Mouse (Mus musculus) embryonic facial prominence, embryonic 14.5 days (tissue): ENCODE results near the gene Rere. TPM values are rescaled to one million over a fixed set of nuclear protein-coding genes. Genes with fewer than 3 reads are reported as not detected.

Source experiments
- ATAC-seq: fragments of 200-750 bp; cut with Nextera tagmentation; 2 replicates; pipeline ENCODE4 v1.8.0; 2017; ENCODE audit warnings: low read depth, moderate number of reproducible peaks, moderate TSS enrichment
- DNase-seq: peaks from one replicate; pipeline ENCODE4 v3.0.0-alpha.2; 2015; ENCODE audit warnings: low spot score
- H3K27ac ChIP-seq: fragments of 300-500 bp; sonication (generic); replicated peaks from 2 replicates; pipeline ENCODE4 v1.5.1; 2014; ENCODE audit warnings: low read depth, mild to moderate bottlenecking, low read length, moderate library complexity
- H3K27me3 ChIP-seq: fragments of 300-500 bp; sonication (generic); replicated peaks from 2 replicates; pipeline ENCODE4 v1.6.1; 2014; ENCODE audit warnings: low read length; ENCODE audit not compliant: control insufficient read depth, insufficient read depth
- H3K36me3 ChIP-seq: fragments of 300-500 bp; sonication (generic); 2 replicates; pipeline ENCODE4 v1.6.1; 2014; ENCODE audit warnings: low read length, mixed read lengths; ENCODE audit not compliant: control insufficient read depth, insufficient read depth
- H3K4me1 ChIP-seq: fragments of 300-500 bp; sonication (generic); 2 replicates; pipeline ENCODE4 v1.6.1; 2014; ENCODE audit warnings: antibody characterized with exemption, low read length; ENCODE audit not compliant: control insufficient read depth, insufficient read depth
- H3K4me2 ChIP-seq: fragments of 300-500 bp; sonication (generic); 2 replicates; pipeline ENCODE4 v1.6.1; 2014; ENCODE audit warnings: low read depth, mild to moderate bottlenecking, low read length, moderate library complexity, mixed read lengths
- H3K4me3 ChIP-seq: fragments of 300-500 bp; sonication (generic); 2 replicates; pipeline ENCODE4 v1.5.1; 2014; ENCODE audit warnings: low read depth, mild to moderate bottlenecking, low read length
- H3K9ac ChIP-seq: fragments of 300-500 bp; sonication (generic); 2 replicates; pipeline ENCODE4 v1.6.1; 2014; ENCODE audit warnings: low read depth, mild to moderate bottlenecking, low read length, moderate library complexity, mixed read lengths
- H3K9me3 ChIP-seq: fragments of 300-500 bp; sonication (generic); 2 replicates; pipeline ENCODE4 v1.6.1; 2016; ENCODE audit warnings: low read length; ENCODE audit not compliant: control insufficient read depth
- WGBS: fragments of 180-500 bp; shearing (Covaris S2); extraction: QIAGEN DNeasy Blood & Tissue Kit; methylation state at CpG from one replicate; pipeline ENCODE4 v1.1.7; 2014; 5-methylcytosine and 5-hydroxymethylcytosine counted together
- polyA plus RNA-seq: library from polyadenylated mRNA; unstranded; fragments of >200 nt; fragmentation: Nextera tagmentation; extraction: Ambion mirVana; gene quantifications from 2 replicates; pipeline ENCODE4 v1.2.1, GENCODE M21; 2014

Gene Rere
- polyA plus RNA-seq, 1 experiment from 2014 or later = 32.0 TPM

DNA sequence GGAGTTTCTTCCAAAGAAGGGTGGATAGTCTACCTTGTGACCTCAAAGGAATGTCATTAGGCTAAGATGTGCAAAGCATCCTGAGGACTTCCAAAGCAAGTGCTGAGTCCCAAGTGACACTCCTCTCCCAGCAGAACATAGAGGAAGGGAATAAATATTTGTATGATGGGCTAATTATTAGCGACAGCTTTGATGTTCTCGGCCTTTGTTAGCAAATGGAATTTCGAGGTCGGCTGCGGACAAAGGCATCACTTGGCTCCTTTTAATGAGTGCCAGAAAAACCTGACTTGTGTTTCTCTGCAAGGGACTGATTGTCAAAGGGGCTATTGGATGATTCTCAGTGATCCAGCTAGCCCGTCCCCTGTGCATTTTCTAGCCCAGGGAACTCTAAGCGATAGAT lies 21.3 kb upstream of the Rere start:
- no peak for ATAC-seq
- Histone ChIP-seq H3K9ac (no peak overlapping the region), H3K9me3 (no peaks in the 10 kb centered on the region), H3K27me3 (no peaks in the 10 kb centered on the region), H3K36me3 (no peaks in the 10 kb centered on the region), H3K4me3 (no peak overlapping the region), H3K4me2 (no peak overlapping the region), H3K27ac (no peak overlapping the region), H3K4me1 (peaks cover 5% of the 10 kb centered on the region; the same call in 1 of the 2 replicates)
- DNase-seq = no peak
- WGBS = 52% methylated on average over 7 of the region's 7 CpGs

DNA sequence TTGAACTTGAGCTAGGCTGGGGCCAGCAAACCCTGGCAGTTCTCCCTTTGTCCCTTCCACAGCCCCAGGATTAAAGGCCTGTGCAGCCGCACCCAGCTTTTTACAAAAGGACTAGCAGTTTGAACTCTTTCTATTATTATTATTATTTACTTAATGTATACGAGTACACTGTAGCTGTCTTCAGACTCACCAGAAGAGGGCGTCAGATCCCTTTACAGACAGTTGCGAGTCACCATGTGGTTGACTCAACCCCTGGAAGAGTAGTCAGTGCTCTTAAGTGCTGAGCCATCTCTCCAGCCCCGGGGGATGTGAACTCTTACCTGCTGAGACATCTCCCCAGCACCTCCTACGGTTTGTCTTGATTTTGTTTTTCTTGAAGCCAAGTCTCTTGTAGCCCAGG lies 20.7 kb upstream of the Rere start:
- peak; percentile 67 for DNase-seq
- 31% methylated on average over 6 of the region's 6 CpGs for WGBS

DNA sequence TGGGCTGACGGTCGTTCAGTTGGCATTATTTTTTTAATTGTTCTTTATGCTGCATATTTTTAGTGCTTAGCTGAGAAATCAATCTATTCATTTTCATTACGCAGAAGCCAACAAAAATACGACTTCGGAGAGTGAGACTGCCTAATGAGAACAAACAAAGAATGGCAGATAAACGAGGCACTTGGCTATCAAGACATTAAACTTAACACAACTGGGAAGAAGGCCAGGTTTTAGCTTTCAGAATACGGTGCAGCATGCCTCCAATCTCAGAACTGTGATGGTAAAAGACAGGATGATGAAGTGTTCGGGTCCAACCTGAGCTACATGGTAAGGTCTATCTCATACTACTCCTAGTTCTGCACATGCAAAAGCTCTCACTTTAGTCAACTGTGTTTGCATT lies 19.1 kb upstream of the Rere start:
- WGBS = 85% methylated on average over 8 of the region's 8 CpGs
- Histone ChIP-seq H3K9me3 (no peaks in the 10 kb centered on the region), H3K27ac (no peak overlapping the region), H3K27me3 (no peaks in the 10 kb centered on the region), H3K9ac (no peak overlapping the region), H3K4me2 (no peak overlapping the region), H3K4me3 (no peak overlapping the region), H3K4me1 (peaks cover 8% of the 10 kb centered on the region), H3K36me3 (no peaks in the 10 kb centered on the region)
- ATAC-seq (no peak), DNase-seq (no peak)

More for the DNA sequence above, 20.7 kb upstream of the Rere start:
- no peak overlapping the region for H3K4me2 ChIP-seq
- H3K4me3 ChIP-seq = no peak overlapping the region
- H3K4me1 ChIP-seq = peaks cover 5% of the 10 kb centered on the region
- ATAC-seq = no peak
- no peak overlapping the region for H3K27ac ChIP-seq
- no peaks in the 10 kb centered on the region for H3K36me3 ChIP-seq
- no peak overlapping the region for H3K9ac ChIP-seq
- no peaks in the 10 kb centered on the region for H3K9me3 ChIP-seq
- H3K27me3 ChIP-seq = no peaks in the 10 kb centered on the region

DNA sequence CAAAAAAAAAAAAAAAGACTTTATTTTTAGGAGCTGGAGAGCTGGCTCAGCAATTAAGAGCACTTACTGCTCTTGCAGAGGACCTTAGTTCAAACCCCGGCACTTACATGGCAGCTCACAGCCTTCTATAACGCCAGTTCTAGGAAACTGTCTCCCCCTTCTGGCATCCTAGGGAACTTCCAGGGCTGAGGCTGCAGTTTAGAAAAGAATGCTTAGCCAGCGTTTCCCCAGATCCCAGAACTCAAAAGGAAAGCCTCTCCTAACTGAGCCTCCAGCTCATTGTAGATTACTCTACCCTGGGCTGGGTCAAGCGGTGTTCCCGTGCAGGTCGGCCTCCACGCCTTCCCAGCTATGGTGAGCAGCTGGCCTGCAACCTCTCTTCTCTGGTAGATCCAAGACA lies 16.5 kb upstream of the Rere start:
- WGBS = 56% methylated on average over 7 of the region's 7 CpGs
- Histone ChIP-seq H3K36me3 (no peaks in the 10 kb centered on the region), H3K9me3 (no peaks in the 10 kb centered on the region), H3K4me2 (no peak overlapping the region), H3K27ac (no peak overlapping the region), H3K27me3 (no peaks in the 10 kb centered on the region), H3K4me1 (peaks cover 15% of the 10 kb centered on the region), H3K4me3 (no peak overlapping the region), H3K9ac (no peak overlapping the region)
- no peak for ATAC-seq
- DNase-seq = peak; percentile 39

DNA sequence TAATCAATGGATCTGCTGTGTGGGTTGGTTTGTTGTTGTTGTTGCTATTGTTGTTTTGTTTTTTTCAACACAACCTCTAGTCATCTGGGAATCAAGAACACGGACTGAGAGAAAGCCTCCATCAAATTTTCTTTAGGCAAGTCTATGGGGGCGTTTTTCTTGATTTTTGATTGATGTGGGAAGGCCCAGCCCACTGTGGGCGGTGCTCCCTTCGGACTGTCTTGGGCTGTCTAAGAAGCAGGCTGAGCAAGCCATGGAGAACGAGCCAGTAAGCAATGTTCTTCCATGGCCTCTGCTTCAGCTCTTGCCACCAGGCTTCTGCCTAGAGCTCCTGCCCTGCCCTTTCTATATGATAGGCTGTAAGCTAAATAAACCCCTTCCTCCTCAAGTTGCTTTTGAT lies 16.0 kb upstream of the Rere start:
- DNase-seq = no peak
- H3K36me3 ChIP-seq = no peaks in the 10 kb centered on the region
- 63% methylated on average over 5 of the region's 5 CpGs for WGBS
- H3K27me3 ChIP-seq = no peaks in the 10 kb centered on the region
- no peak overlapping the region for H3K27ac ChIP-seq
- no peaks in the 10 kb centered on the region for H3K9me3 ChIP-seq
- H3K4me3 ChIP-seq = no peak overlapping the region
- no peak for ATAC-seq
- no peak overlapping the region for H3K4me2 ChIP-seq
- H3K9ac ChIP-seq = no peak overlapping the region
- peaks cover 16% of the 10 kb centered on the region for H3K4me1 ChIP-seq

DNA sequence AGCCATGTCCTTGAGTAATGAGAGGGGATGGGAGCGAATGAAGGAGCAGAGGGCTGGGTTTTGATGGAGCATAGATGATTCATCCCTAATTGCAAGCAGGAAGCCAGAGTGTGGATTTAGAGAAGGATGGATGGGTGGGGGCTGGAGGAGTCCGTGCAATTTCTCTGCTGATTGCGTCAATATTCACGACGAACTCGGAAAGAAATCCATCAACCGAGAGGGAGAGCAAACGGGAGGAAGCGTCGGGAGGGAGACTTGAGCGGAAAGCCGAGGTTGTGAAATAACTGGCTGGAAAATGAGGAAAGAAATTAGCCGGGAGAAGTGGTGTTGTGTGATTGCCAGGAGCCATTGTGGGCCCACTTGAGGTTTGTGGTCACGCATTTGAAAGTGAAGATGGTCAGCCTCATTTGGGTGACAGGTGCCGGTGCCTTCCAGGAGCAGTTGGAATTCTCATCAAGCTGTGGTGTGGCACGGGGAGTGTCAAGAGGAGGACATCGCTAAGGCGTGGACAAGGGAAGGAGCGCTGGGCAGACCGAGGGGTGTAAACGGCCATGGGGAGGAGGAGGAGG lies 14.7 kb upstream of the Rere start:
- no peak overlapping the region for H3K4me3 ChIP-seq
- no peak overlapping the region for H3K9ac ChIP-seq
- ATAC-seq (no peak), DNase-seq (no peak)
- no peaks in the 10 kb centered on the region for H3K36me3 ChIP-seq
- WGBS = 67% methylated on average over 21 of the region's 21 CpGs
- H3K4me2 ChIP-seq = no peak overlapping the region
- H3K27ac ChIP-seq = 0 out of 2 replicates have a peak overlapping the region, but pooled peaks have one; percentile 6
- H3K4me1 ChIP-seq = peaks cover 16% of the 10 kb centered on the region
- no peaks in the 10 kb centered on the region for H3K9me3 ChIP-seq
- no peaks in the 10 kb centered on the region for H3K27me3 ChIP-seq

DNA sequence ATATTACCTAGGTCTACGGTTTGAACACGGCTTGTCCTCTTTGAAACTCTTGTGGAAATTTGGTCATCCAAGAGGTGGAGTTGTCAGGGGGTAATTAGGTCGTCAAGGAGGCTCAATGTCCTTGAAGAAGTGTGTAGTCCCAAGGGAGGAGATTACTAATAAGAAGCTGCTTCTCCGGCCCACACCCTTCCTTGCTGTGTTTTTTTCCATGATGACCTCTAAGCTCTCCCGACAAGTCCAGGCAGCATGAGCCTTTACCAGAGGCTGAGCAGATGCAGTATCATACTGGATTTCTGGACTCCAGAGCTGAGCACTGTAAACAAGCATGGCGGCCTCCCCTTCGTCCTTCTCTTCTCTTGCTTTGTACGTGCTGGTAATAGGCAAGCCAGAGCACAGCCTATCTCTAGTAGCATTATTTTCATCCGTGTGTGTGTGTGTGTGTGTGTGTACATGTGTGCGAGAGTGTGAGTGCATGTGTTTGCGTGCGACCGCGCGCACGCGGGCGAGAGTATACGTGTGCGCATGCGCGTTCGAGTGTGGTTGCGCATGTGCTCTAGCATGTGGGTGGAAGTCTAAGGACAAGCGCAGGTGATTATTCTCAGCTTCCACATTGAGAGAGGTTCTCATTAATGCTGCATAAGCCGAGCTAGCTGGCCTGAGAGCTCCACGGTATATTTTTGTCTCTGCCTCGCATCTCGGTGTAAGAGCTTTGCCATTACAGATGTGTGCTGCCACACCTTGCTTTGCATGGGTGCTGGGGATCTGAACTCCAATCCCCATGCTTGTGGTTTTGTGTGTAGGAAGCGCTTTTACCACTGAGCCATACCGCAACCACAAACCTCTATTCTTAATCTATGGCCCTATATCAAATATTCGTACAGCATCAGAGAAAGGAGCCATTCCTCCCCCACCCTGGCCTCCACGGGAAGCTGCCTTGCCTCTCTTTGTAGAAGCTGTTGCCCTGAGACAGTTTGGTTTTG lies 12.5 kb upstream of the Rere start:
- H3K4me2 ChIP-seq = peak overlapping the region; percentile 25
- no peak overlapping the region for H3K9ac ChIP-seq
- no peak overlapping the region for H3K4me3 ChIP-seq
- H3K27me3 ChIP-seq = no peaks in the 10 kb centered on the region
- H3K9me3 ChIP-seq = no peaks in the 10 kb centered on the region
- peaks cover 27% of the 10 kb centered on the region for H3K4me1 ChIP-seq
- 0 out of 2 replicates have a peak overlapping the region, but pooled peaks have one; percentile 6 for H3K27ac ChIP-seq
- 76% methylated on average over 33 of the region's 33 CpGs for WGBS
- DNase-seq = peak; percentile 37
- no peak for ATAC-seq
- no peaks in the 10 kb centered on the region for H3K36me3 ChIP-seq

DNA sequence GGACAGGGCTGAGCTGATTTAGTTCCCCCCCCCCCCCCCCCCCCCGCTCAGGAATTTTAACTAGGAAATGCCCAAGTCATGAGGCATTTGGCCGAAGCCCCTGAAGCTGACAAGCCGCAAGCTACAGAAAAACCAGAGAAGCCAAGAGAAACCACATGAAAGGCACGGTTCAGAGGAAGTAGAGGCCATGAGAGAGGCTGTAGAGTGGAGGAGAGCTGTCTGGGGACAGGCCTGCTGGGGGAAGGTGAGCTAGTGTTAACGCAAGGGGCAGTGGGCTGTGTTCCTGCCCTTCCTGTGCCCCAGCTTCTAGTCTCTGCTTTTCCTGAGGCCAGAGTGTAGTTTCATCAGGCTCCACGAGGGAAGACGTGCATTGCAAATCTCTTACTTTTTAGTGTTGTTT lies 11.8 kb upstream of the Rere start:
- H3K4me3 ChIP-seq = no peak overlapping the region
- H3K27ac ChIP-seq = no peak overlapping the region; the same call in 1 of the 2 replicates
- no peaks in the 10 kb centered on the region for H3K27me3 ChIP-seq
- no peak overlapping the region for H3K9ac ChIP-seq
- whole genome bisulfite sequencing = 11% methylated on average over 6 of the region's 7 CpGs
- H3K4me2 ChIP-seq = peak overlapping the region; percentile 25
- H3K9me3 ChIP-seq = no peaks in the 10 kb centered on the region
- H3K36me3 ChIP-seq = no peaks in the 10 kb centered on the region
- DNase-seq = peak; percentile 81
- peaks cover 27% of the 10 kb centered on the region for H3K4me1 ChIP-seq
- peak; percentile 13; the same call in 1 of the 2 replicates for ATAC-seq
